Mouse (Mus musculus): ENCODE measurements around the gene Vash1.

Vash1 gene

GRCm38 (mm10) chr12:86678591-86679545, at the start of gene Vash1:
Gene Vash1, plus strand, starts transcription at chr12:86678700.
- DNase-seq = peak; percentile 47

GRCm38 (mm10) chr12:86628783-86629172, 49.7 kb upstream of the Vash1 start:
- DNase-seq = no peak

GRCm38 (mm10) chr12:86641763-86642162, 36.7 kb upstream of the Vash1 start:
- no peak for DNase-seq

GRCm38 (mm10) chr12:86644512-86645273, 33.8 kb upstream of the Vash1 start:
- DNase-seq = no peak

GRCm38 (mm10) chr12:86645494-86645893, 33.0 kb upstream of the Vash1 start:
- DNase-seq = no peak

- DNase-seq = no peak
These were observed 31.7 kb upstream of the Vash1 start for GRCm38 (mm10) chr12:86646831-86647230.

- no peak for DNase-seq
These were observed 31.2 kb upstream of the Vash1 start for GRCm38 (mm10) chr12:86647279-86647678.

GRCm38 (mm10) chr12:86647736-86648135, 30.8 kb upstream of the Vash1 start:
- no peak for DNase-seq

- DNase-seq = no peak
These were observed 30.0 kb upstream of the Vash1 start for GRCm38 (mm10) chr12:86648489-86648888.

GRCm38 (mm10) chr12:86651301-86651860, 27.1 kb upstream of the Vash1 start:
- no peak for DNase-seq

GRCm38 (mm10) chr12:86652570-86653041, 25.9 kb upstream of the Vash1 start:
- DNase-seq = no peak

- peak; percentile 54 for DNase-seq
These were observed 19.0 kb upstream of the Vash1 start for GRCm38 (mm10) chr12:86659447-86659968.

GRCm38 (mm10) chr12:86660466-86660865, 18.0 kb upstream of the Vash1 start:
- no peak for DNase-seq

- DNase-seq = no peak
These were observed 12.8 kb upstream of the Vash1 start for GRCm38 (mm10) chr12:86665656-86666055.

- no peak for DNase-seq
These were observed 10.1 kb upstream of the Vash1 start for GRCm38 (mm10) chr12:86668404-86668803.

GRCm38 (mm10) chr12:86672105-86672504, 6.4 kb upstream of the Vash1 start:
- DNase-seq = no peak

- no peak for DNase-seq
These were observed 6.0 kb upstream of the Vash1 start for GRCm38 (mm10) chr12:86672507-86672906.

GRCm38 (mm10) chr12:86679546-86679930, 1.0 kb downstream of the Vash1 start:
- DNase-seq = no peak

GRCm38 (mm10) chr12:86679991-86680491, 1.5 kb downstream of the Vash1 start:
- no peak for DNase-seq

- no peak for DNase-seq
These were observed 2.2 kb downstream of the Vash1 start for GRCm38 (mm10) chr12:86680591-86681193.

- no peak for DNase-seq
These were observed 3.1 kb downstream of the Vash1 start for GRCm38 (mm10) chr12:86681626-86682025.

- DNase-seq = no peak
These were observed 3.7 kb downstream of the Vash1 start for GRCm38 (mm10) chr12:86682178-86682577.
